Mouse (Mus musculus): ENCODE results near the gene Ccdc7a. TPM values are rescaled to one million over a fixed set of nuclear protein-coding genes. Genes with fewer than 3 reads are reported as not detected.
A peak's percentile ranks its signal among the peaks of the same experiment; 100 is the strongest.

Ccdc7a gene
- polyA plus RNA-seq, 1 experiment from 2014 or later = not detected

GRCm38 (mm10) chr8:128685507-128686428 lies 379.5 kb downstream of the Ccdc7a start, which contains the start of gene Itgb1:
Gene Itgb1 (plus strand): TSS chr8:128685654.
- WGBS = under 1% methylated on average over 99 of the region's 113 CpGs
- peak; percentile 94 for ATAC-seq (ENCODE audit: low FRiP score, low read depth)
- H3K9me3 ChIP-seq = no peaks in the 10 kb centered on the region
- H3K9ac ChIP-seq (replicated peaks) = peak within 1 kb of the TSS; percentile 94
- peak within 1 kb of the TSS; percentile 59 for H3K4me2 ChIP-seq (replicated peaks)
- H3K4me1 ChIP-seq = peaks cover 19% of the 10 kb centered on the region
- H3K36me3 ChIP-seq = no peaks in the 10 kb centered on the region
- H3K27ac ChIP-seq (replicated peaks) = peak within 1 kb of the TSS; percentile 100
- peak within 1 kb of the TSS; percentile 90 for H3K4me3 ChIP-seq
- H3K27me3 ChIP-seq = no peaks in the 10 kb centered on the region

- Histone ChIP-seq H3K4me2 (replicated peaks) (peak overlapping the region; percentile 59), H3K4me3 (peak overlapping the region; percentile 90), H3K27me3 (no peaks in the 10 kb centered on the region), H3K9ac (replicated peaks) (peak overlapping the region; percentile 94), H3K27ac (replicated peaks) (peak overlapping the region; percentile 100), H3K4me1 (peaks cover 14% of the 10 kb centered on the region), H3K36me3 (no peaks in the 10 kb centered on the region), H3K9me3 (no peaks in the 10 kb centered on the region)
- 10% methylated on average over 25 of the region's 25 CpGs for WGBS
- peak; percentile 42; the same call in 1 of the 2 replicates for ATAC-seq (ENCODE audit: low FRiP score, low read depth)
These were observed 380.5 kb downstream of the Ccdc7a start for GRCm38 (mm10) chr8:128684609-128685506.

Other genes starting within 250 kb of the Ccdc7a start
- gene Ccdc7b, start 1.6 kb upstream of the Ccdc7a start, polyA plus RNA-seq (2016; fragmentation: Nextera tagmentation; extraction: Ambion mirVana) = not detected in 2 replicates
- not detected in 2 replicates for gene Gm10999, start 66.1 kb upstream of the Ccdc7a start, polyA plus RNA-seq (2016; fragmentation: Nextera tagmentation; extraction: Ambion mirVana)
- gene 2610044O15Rik8, start 168.9 kb upstream of the Ccdc7a start, polyA plus RNA-seq (2016; fragmentation: Nextera tagmentation; extraction: Ambion mirVana) = 27.2 and 27.4 TPM in 2 replicates

Measured in midbrain, embryonic 12.5 days (tissue).